Mouse (Mus musculus) E14TG2a.4 (cell line): Measurements from ENCODE around the gene Stox1.
"Not testable (repeated sequence)": the region's sequence is repeated elsewhere in the genome, so short reads cannot be mapped to it uniquely, and the experiment has no call there.

ENCODE experiments used
- CTCF ChIP-seq: conservative IDR thresholded peaks from 2 replicates; pipeline ENCODE4 v1.5.1; 2014; ENCODE audit warnings: low read length
- NANOG ChIP-seq: IDR thresholded peaks from 2 replicates; pipeline ENCODE4 v1.6.1; 2014; ENCODE audit warnings: borderline replicate concordance, low read length, mixed read lengths
- POU5F1 ChIP-seq: IDR thresholded peaks from 2 replicates; pipeline ENCODE4 v1.6.1; 2014; ENCODE audit warnings: low read length, borderline replicate concordance

GRCm38 (mm10) chr10:62720574-62720973, 5.4 kb downstream of the Stox1 start:
- TF ChIP-seq CTCF, POU5F1, NANOG: not testable (repeated sequence)
